Mouse (Mus musculus) left cerebral cortex, postnatal 4 days (tissue): ENCODE data around the gene Anxa3. TPM values are rescaled to one million over a fixed set of nuclear protein-coding genes. Genes with fewer than 3 reads are reported as not detected.
A peak's percentile ranks its signal among the peaks of the same experiment; 100 is the strongest.

ENCODE experiments used
- DNase-seq: peaks from one replicate; pipeline ENCODE4 v3.0.0-alpha.2; 2022
- intact Hi-C: fragments of 180-260 bp; cut with DNase I; formaldehyde crosslinking; loops from one replicate; pipeline ENCODE4 v1.15.1; 2025
- total RNA-seq, 2 experiments: library from RNA; stranded (reverse); gene quantifications; 2 replicates each; pipeline ENCODE4 v1.2.3; 2021

Anxa3 gene
- total RNA-seq: 10 to 100 TPM; 17.5 to 22.0 TPM

DNA sequence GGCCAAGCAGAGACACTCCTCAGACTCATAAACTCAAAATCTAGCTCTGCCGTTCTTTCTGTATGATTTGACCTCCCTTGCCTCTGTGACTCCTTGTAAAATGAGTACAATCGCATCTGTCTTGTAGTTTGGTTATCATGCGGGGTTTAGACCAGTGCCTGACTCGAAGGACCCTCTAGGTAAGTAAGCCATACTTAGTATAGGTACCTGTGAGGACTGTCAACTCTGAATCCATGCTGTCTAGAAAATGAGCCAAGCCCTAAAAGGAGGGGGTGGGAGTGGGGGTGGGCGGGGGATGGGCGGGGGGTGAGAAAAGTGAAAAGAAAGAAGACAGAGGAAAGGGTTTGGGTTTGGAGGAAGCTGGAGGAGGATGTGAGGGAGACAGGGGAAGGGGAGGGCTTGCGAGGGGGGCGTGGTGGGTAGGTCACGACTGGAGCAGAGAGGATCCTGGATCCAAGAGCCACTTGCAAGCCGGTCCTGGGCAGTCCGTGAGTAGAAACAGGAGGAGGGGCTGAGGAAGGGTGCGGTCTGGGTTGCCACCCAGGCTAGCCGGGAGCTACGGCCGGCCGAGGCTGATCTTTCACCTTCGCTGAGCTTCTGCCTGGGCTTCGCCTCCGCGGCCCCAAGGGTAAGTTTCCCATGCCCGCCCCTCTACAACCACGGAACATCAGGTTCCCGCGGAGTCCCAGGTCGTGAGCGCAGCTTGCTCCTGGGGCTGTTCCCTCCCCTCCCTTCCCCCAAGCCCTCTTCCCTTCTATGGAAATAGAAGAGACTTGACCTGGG is at the start of gene Anxa3:
TSS of gene Anxa3 (plus strand) at position 404 of the 783 bp plus-strand sequence.
- DNase-seq: peak; percentile 16
- intact Hi-C loops: no loop called here

DNA sequence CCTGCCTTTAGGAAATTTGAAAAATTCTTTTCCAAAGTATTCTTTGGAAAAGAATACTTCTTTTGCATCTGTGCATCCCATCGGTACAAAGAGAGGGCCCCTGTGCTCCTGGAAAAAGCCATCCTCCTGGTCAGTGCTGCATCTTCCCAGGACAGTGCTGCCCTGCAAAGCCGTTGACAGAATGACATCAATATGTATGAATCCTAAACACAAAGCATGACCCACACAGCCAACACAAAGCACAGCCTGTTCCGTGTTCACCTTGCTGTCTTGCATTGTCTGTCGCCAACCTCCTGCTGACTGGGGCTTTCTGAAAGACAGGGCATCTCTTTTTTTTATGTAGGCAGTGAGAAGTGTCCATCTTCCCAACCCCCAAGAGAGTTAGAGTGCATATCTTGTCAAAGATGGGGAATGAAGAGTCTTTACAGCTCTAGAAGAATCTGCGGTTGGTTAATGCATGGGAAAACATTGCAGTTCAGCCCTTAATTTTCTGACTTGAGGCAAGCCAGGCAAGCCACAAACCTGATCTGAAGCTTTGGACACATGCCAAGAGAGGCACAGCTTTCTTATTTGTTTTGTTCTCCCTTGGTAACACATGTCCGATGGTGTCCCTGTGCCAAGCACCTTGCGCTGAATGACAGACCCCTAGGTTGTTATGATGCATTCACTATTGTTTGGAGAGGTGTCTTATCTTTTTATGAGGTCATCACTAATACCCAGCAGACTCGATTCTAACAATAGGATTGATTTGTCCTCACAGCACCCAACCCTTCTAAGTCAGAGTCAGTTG is 45.7 kb upstream of the Anxa3 start:
- intact Hi-C loops: no loop called here
- peak; percentile 13 for DNase-seq

- intact Hi-C loops: no loop called here
- no peak for DNase-seq
Observed at GRCm38 (mm10) chr5:96757615-96758014, 35.5 kb upstream of the Anxa3 start.

- no peak for DNase-seq
- intact Hi-C loops: no loop called here
Observed at GRCm38 (mm10) chr5:96762021-96762420, 31.1 kb upstream of the Anxa3 start.

DNA sequence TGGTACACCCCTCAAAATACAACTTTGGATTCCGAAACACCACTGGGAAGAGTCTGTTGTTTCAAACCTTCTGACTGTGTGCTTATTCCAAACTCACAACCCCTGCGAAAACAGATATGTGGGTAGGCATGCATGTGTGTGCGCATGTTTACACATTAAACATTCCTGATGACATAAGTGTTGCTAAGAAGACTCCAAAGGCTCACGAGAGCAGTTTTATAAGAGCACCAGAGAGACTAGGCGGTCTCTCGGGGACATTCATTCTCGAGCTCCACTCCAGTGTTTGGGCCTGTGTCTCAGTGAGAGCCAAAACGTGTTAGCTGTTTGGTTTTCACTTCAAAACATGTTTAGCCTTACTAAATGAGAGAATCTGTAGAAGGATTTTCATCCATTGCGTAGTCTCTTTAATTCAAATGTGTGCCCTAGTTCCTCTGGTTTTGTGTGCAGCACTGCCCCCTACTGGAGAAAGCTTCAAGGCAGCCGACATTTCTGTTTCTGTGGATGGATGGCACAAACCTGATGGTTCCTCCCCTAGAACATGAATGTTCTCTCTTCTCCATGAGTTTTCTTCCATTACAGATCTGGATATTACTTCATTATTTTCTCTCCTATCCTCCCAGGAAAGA is 24.2 kb upstream of the Anxa3 start:
- intact Hi-C loops: loop anchor here (2.0 kb wide), 1 partner anchor 502 kb away; no protein-coding TSS in a partner anchor
- DNase-seq: peak; percentile 66

GRCm38 (mm10) chr5:96783506-96784288 is 9.4 kb upstream of the Anxa3 start:
- intact Hi-C loops: no loop called here
- no peak for DNase-seq

DNA sequence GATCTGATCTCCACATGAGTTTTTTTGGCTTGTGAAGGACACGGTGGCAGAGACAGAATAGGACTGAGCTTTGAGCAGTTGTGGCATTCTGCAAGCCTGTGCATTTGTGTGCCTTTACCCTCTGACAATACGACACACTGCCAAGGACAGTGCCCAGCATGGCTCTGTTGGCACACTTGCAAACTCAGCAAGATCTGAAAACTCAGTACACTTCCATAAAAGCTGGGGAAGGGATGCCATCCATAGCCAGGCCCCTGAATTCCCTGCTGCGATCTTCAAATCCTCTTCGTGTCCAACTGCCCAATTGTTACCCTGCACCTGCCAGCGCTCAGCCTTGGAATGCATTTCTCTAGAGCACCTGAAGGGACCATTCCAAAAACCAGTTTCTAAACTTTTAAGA is 8.0 kb upstream of the Anxa3 start:
- intact Hi-C loops: no loop called here
- DNase-seq: peak; percentile 45

DNA sequence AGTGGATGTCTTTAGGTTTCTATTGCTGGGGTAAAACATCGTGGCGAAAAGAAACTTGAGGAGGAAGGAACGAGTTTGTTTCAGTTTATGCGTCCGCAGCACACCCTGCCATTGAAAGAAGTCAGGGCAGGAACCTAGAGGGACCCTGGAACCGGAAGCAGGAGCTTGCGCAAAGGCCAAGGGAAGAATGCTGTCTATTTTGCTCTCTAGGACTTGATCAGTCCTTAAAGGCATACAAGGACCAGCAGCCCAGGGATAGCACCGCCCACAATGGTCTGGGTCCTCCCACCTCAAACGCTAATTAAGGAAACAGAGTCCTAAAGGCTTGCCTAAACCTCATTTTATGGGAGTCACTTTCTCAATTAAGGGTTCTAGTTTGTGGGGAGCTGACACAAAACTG is 717 bp upstream of the Anxa3 start:
- DNase-seq: no peak
- intact Hi-C loops: no loop called here

GRCm38 (mm10) chr5:96793953-96794635 is 955 bp downstream of the Anxa3 start:
- DNase-seq: no peak
- intact Hi-C loops: no loop called here

DNA sequence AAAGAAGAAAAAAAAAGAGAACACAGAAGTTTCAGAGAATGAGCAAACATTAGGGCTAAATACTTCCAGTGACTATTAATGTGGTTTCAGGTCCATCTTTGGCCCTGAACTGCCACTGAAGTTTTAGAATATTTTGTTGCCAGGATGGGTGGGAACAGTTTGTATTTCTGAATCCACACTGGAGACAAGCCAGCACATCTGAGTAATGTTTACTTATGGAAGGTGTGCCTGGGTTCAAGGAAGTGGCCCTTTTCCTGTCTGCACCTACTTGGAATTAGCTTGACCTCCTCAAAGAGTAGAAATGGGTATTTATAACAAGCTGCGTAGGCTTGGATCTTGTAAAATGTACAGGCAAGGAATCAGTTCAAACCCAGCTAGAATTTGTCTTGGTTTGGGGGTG is 2.6 kb downstream of the Anxa3 start:
- no peak for DNase-seq
- intact Hi-C loops: no loop called here

- DNase-seq: no peak
- intact Hi-C loops: no loop called here
Observed at GRCm38 (mm10) chr5:96797465-96797864, 4.3 kb downstream of the Anxa3 start.

DNA sequence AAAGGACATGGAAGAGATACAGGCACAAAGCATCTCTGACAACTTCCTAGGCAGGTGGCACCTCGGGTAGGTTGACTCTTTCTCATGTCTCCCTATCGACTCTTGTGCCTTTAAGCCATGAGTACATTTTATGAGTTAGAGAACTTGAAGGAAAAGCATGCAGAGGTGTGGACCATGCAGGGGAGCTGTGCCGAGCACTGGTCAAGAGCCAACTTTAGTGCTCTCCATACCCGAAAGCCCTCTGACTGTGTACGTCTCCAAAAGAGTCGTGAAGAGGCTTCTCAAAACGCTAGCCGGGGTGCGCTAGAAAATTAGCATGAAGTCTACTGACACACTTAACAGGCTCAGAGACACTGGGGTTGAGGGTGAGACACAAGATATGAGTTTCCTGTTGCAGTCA is 6.0 kb downstream of the Anxa3 start:
- no peak for DNase-seq
- intact Hi-C loops: no loop called here

DNA sequence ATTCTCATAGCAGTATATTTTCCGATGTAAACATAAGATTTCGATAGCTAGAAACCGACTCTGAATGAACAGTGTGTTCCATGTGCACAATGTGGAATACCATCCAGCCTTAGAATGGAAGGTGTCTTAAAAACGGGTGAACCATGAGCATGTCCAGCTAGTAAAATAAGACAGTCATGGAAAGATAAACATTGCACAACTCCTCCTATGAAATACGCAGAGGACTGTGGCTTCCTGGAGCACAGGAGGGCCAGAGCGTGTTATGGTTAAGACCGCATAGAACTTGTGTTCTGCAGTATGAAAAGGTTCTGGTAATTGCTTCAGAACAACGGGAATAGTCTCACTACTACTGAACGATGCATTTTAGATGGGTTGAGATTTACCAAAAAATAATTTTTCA is 6.8 kb downstream of the Anxa3 start:
- intact Hi-C loops: no loop called here
- no peak for DNase-seq

DNA sequence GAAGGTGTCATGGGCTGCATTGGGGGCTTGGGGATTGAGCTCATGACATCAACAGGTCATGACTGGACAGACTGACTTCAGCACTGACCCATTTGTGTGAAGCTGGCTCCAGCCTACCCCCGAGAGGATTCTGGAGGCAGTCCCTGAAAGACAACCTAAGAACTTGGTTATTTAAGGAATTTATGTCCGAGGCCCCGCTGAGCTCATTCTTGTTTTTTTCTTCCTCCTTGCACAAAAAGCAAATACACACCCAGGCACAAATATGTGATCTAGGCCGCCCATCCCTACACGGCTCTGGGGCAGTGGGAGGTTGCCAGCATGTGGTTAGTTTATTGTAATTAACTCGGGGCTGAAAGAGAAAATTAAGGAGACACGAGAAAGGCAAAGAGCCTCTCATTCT is 9.0 kb downstream of the Anxa3 start:
- intact Hi-C loops: no loop called here
- no peak for DNase-seq

DNA sequence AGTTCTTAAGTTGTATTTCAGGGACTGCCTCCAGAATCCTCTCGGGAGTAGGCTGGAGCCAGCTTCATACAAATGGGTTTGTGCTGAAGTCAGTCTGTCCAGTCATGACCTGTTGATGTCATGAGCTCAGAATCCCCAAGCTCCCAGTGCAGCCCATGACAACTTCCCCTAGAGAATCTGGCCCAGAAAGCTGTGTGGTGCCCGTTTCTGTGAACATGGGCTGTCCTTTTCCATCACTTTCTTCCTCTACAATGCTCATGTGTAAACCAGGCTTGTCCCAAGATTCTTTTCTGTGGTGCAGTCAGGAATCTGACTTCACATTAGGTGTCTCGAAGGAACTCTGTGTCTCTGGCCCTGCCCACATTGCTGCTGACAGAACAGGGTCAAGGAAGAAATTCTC is 10.0 kb downstream of the Anxa3 start:
- no peak for DNase-seq
- intact Hi-C loops: no loop called here

GRCm38 (mm10) chr5:96804304-96804703 is 11.2 kb downstream of the Anxa3 start:
- intact Hi-C loops: no loop called here
- DNase-seq: no peak

GRCm38 (mm10) chr5:96804813-96805212 is 11.7 kb downstream of the Anxa3 start:
- DNase-seq: no peak
- intact Hi-C loops: no loop called here

GRCm38 (mm10) chr5:96810620-96811019 is 17.5 kb downstream of the Anxa3 start:
- intact Hi-C loops: no loop called here
- peak; percentile 8 for DNase-seq

- intact Hi-C loops: no loop called here
- DNase-seq: no peak
Observed at GRCm38 (mm10) chr5:96824769-96825327, 31.7 kb downstream of the Anxa3 start.

DNA sequence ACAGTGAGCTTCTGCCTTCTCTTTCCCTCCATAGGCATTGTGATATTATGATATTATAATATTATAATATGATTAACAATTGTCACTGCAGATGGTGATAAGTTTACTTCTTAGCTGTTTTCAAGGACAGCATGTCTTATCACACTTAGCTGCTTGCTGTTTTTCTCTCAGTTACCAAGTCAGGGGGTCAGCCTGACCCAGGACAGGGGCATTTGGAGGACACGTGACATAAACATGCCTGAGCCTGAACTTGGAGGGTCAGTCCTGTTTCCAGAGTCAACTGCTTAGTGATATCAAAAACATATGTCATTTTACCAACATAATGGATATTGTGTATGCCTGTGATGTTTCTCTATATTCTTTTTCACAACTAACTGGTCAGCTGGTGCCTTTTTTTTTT is 34.0 kb downstream of the Anxa3 start:
- intact Hi-C loops: no loop called here
- no peak for DNase-seq
